Mouse (Mus musculus): ENCODE measurements around the gene Bsn. TPM values are rescaled to one million over a fixed set of nuclear protein-coding genes. Genes with fewer than 3 reads are reported as not detected.

The Bsn gene
- total RNA-seq, 2 experiments from 2014 or later: 203 to 219 TPM

DNA sequence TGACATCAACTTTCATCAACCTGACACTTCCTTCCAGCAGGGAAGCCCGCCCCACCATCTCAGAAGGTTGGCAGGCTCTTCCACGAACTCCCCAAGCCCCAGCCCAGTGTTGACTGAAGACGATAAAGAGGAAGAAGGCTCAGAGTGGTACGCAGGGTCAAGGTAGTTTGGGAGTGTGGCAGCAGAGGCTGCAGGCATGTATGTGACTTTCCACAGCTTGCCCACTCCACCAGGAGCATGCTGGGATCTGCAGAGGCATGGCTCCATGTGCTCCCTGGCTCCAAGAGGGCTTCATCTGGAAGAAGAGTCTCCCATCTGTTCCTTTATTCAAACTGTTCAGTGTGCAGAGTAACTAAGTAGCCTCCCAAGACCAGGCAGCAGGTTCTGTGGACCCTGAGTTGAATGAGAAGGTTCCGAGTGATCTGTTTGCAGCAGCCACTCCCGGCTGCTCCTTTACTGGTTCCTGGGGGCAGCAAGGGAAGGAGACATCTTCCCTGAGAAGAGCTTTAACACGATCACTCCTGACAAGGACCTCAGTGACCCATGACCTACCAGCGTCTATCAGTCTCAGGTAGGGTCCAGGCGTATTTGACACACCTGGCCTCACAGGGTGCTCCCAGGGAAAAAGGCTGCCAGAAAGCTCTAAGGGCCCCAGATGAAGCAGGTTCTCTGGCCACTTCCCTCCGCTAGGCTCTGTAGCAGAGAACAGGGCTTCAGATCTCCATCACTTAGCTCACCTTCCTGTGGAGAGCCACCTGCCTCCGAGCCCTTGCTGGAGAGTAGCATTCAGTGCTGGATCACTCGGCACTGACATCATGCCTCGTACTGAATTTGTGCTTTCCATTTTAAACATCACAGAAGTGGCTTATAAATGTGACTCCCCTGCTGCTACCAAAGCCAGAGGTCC lies 60.9 kb downstream of the Bsn start:
- no peak for DNase-seq (ENCODE audit: low spot score in 2 of 2)

DNA sequence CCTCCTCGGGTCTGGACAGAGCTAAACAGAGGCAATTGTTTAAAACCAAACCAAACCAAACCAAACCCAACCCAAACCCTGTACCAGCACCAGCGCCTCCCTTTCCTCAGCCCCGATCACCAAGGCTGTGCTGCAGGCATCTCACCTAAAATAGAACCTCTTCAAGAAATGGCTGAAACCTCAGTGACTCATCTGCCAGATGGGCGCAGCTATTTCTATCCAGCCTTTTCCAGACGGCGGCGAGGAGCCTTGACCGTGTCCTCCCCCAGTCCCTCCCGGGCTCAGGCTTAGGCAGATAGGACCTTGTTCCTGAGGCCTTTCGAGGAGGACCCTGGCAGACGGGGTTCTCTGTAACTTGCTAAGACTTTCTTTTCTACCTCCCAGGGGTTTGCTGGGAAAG lies 61.9 kb downstream of the Bsn start:
- DNase-seq (ENCODE audit: low spot score in 2 of 2): no peak

DNA sequence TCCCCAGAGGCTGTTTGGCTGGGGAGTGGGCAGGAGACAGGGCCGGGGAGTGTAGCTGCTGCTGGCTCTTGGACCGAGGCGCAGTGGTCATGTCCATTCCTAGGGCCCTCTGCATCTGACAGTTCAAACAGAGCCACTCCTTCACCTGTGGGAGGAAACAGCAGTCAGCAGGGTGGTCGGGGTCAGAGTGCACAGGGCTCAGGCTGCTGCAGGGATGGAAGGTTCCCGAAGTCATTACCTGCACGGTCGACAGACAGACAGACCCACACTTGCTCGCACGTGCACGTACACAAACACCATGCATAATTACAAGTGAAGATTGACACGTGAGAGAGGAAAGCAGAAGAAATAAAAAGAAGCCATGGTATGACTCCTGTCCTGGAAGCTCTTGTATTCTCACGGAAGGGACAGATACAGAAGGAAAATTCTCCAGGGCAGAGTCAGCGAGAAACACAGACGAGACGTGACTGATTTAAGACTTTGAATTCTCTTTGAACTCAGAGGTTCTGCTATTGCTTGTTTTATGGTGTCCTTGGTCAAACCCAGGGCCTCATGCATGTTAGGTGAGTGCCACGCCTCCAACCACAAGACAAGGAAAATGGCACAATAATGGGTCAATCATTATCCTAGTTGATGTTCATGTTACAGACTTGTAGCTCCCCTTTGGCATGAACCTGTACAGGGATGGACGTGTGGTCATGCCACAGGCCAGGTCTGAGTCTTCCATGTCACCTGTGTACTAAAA lies 63.6 kb downstream of the Bsn start:
- DNase-seq (ENCODE audit: low spot score in 2 of 2): no peak

DNA sequence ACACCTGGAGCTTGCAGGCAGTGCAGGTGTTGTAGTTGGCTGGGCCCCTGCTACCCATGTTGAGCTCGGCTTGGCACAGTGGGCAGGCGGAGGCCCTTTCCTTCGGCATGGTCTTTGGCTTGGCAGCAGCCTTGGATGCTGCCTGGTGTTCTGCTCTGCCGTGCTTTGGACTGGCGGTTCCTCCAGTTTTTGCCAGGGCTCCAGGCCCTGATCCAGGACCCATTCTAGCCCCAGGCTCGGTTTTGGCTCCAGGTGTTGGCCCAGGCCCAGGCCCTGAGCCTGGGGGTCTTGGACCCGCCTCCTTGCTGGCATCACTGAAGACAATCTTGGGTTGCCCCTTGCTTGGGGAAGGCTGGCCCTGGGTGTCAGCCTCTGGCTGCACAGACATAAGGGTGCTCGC lies 64.5 kb downstream of the Bsn start:
- no peak for DNase-seq (ENCODE audit: low spot score in 2 of 2)

DNA sequence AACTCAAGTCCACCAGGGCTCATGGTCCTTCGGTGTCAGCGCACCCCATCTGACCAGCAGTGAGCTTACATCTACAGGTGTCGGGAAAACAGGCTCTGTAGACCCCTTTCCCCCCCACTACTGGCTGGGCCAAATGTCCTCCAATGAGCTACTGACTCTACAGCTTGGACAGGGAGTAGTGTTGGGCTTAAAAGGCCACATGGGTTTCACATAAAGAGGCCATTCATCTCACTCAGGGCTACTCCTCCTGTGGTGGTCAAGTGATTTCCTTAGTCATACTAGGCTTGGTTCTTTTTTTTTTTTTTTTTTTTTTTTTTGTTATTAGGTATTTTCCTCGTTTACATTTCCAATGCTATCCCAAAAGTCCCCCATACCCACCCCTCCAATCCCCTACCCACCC lies 66.3 kb downstream of the Bsn start:
- no peak for DNase-seq (ENCODE audit: low spot score in 2 of 2)

DNA sequence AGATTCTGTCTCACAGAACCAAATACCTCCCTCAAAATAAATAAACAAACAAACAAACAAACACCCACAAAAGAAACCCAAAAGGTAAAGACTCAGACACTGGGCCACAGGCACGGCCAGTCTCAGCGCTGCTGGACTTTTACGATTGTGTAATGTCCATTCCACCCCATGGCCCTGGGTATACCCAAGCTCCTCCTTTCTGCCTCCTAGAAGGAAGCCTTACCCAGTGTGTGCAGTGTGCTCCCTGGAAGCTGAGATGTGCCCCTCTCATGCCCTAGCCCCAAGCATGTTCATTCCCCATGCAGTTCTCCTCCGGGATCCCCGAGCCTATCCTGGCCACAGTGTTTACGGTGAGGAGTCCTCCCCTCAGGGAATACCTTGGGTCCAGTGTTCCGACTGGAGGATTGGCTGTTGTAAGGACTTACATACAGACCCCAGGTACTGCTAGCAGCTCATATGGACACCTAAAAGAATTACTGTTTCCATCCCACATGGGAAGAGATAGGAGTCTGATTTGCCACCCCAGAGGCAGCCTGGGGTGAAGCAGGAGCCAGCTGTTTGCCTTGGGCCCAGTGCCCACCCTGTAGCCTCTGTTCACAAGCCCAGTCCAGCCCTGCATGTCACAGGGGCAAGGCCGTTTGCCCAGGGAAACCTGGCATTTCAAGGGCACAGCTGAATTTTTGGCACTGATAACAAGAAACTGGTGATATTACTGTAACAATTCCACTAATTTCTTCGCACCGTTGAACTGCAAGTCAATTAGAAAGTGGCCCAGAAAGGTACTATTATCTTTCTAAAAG lies 68.8 kb downstream of the Bsn start:
- DNase-seq (ENCODE audit: low spot score in 2 of 2): no peak

DNA sequence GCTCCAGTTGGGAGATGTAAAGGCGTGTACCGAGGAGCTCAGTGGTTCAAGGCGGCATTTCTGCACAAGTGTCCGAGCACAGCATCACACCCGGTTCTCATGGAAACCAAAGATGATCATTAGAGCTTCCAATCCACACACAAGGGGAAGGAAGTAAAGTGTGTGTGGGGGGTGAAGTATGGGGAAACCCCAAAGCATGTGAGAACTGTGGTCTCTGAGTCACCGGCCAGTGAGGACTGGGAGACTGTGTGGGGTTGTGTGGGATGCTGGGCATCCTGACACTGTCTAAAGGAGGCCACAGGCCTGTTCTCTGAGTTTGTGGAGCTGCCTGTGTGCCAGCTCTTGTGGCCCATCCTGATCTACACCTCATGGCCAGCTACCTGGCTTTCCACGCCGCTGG lies 69.5 kb downstream of the Bsn start:
- DNase-seq (ENCODE audit: low spot score in 2 of 2): no peak

DNA sequence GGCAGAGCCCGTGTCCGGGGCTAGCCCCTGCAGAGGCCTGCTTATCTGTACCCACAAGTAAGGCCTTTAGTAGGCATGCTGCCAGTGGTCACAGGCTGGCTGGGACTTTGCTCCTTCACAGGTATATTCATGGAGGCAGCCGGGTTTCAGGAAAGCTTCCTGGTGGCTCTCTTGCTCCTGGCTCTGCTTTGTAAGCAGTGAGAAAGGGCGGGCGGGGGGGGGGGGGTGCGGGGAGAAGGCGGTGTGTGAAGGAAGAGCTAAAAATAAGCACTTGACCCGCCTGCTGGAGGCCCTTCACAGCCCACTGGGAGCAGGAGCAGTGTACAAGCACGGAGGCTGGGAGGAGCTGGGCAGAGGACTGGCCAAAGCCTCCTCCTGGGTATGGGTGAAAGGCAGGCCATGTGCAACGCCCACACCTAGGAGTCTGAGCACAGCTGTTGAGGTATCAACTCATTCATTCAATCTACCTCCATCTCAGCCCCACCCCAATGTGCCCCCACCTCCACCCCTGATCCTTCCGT lies 70.2 kb downstream of the Bsn start:
- no peak for DNase-seq (ENCODE audit: low spot score in 2 of 2)

DNA sequence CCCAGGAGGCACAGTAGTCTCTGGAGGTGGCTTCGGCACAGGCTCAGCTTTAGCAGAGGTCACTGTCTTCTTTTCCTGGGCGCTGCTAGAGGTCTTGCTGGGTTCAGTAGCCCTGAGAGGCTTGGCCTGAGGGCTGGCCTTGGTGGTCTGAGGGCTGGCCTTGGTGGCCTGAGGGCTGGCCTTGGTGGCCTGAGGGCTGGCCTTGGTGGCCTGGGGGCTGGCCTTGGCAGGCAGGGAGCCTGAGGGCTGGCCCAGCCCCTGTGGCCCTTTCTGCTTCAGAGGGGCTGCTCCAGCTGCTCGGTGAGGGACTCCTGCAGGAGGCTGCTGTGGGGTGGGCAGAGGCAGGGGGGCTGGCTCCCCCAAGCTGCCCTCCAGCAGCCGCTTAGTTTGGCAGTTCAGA lies 73.0 kb downstream of the Bsn start:
- DNase-seq (ENCODE audit: low spot score in 2 of 2): no peak

DNA sequence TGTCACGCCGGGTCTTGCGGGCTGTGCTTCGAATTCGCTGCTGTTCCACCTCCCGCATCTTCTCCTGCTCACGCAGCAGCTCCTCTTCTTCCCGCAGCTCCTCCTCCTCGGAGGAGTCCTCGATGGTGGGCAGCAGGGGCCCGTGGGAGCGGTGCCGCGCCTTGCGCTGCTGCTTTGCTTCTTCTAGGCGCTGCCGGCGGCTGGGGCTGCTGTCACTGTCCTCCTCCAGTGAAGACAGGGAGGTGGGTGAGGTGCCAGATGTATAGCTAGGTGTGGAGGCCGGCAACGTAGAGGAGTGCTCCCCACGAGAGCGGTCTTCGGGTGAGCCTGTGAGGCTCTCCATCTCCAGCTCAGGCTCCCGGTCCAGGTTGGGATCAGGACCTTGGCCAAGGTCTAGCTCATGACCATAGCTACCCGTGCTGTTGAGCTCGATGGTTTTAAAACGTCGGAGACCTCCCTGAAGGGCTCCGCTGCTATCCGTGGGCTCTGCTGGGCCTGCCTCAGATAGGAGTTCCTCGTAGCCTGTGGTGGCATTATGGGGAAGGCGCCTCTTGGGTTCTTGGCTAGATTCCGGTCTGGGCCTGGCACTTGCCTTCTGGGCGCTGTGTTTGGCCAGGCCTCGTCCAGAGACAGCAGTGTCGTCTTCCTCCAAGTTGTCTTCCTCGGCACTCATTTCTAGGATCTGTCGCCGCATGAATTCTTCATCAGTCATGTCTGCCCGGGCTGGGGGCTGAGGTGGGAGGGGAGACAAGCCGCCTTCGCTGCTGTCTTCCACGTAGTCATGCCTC lies 74.7 kb downstream of the Bsn start:
- DNase-seq (ENCODE audit: low spot score in 2 of 2): no peak

DNA sequence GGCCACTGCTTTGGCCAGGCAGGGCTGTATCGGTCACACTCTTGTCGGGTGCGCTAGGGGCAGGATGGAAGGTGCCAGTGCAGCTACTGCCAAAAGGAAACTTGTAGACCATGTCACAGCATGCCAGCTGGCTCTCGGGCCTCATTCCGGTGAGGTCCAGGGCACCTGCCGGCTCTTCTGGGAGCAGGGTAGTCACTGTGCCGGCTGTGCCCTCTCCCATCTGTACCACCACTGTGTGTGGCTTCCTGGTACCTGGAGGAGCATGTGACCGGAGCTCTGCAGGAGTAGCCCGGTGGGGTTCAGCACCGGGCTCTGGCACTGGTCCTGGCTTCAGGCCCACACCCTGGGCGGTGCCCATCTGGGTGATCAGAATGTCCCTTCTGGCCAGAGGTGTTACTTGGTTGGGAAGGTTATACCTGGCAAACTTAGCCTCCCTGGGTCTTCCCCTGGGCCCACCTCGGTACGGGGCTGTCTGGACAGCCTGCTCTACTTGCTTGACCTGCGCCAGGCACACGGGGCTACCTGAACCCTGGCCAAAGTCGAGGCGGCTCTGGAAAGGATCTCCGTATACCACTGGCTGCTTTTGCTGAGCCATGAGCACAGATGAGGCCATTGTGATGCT lies 77.4 kb downstream of the Bsn start:
- DNase-seq (ENCODE audit: low spot score in 2 of 2): no peak

DNA sequence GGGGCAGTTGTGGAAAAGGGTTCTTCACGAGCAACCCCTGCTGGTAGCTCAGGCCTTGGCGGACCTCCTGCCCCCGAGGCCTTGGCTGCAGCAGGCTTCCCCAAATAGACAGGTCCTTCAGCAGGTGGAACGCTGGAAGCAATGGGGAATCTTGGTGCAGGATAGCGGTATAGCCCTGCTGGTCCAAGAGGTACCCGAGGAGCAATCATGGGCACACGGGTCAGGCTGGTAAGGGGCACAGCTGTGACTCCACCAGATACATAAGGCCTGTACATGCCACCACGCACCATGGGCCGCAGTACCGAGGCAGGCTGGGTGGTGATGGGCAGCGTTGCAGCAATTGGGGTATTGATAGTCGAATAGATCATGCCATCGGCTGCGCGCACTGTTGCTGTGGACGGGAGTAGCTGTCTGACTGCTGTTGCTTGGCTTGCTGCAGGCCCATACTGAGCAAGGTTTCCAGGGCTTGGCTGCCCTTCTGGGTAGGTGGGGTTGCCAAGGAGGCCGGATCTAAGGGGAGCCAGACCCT lies 78.5 kb downstream of the Bsn start:
- DNase-seq (ENCODE audit: low spot score in 2 of 2): no peak

DNA sequence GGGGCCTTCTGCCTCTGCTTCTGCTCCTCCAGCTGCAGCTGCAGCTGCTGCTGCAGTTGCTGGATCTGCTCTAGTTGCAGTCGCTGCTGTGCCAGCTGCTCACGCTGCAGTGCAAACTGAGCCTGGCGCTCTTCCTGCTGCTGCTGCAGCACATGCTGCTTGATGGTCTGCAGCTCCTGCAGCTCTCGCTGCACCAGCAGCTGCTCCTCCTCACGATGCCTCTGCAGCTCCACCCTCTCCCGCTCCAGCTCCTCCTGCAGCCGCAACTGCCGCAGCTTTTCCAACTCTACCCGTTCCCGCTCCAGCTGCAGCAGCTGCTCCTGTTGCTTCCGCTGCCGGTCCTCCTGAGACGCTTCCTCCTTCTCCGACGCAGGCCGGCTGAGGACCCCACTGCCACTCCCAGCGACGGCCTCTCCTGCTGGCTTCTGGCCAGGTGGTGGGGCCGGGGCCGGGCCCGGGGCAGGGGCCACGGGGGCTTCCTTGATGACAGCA lies 79.0 kb downstream of the Bsn start:
- no peak for DNase-seq (ENCODE audit: low spot score in 2 of 2)

DNA sequence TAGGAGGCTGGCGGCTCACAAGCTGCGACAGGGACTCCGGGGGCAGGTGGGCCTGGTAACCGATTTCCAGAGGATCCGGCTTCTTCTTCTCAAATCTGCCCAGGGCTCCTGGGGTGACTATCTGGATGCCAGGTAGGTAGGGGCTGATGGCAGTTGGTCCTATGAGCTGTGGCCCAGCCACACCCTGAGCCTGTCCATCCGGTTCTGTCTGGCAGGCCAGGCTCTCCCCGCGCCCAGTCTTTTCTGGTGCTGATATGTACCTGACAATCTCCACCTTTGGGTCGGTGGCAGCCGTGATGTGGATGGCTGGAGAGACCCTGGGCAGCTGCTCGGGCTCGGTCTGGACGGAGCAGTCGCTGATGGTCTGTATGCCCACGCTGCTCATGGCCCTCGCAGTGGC lies 80.0 kb downstream of the Bsn start:
- DNase-seq (ENCODE audit: low spot score in 2 of 2): no peak

DNA sequence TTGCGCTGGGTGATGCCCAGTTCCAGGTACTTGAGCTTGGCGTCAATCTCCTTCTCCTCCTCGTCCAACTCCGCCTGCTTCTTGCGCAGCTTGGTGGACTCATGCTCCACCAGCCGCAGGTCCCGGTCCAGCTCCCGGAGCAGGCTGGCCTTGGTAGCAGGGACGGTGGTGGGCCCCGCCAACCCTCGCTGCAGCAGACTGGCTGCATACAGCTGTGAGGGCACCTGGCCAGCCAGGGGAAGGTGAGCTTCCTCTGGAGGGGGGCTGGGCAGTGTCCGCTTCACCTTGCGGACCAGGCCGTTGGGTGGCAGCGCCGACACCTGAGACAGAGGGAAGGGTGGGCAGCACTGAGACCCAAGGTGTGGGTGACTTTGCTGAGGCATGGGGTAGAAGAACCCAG lies 82.3 kb downstream of the Bsn start:
- DNase-seq (ENCODE audit: low spot score in 2 of 2): no peak

DNA sequence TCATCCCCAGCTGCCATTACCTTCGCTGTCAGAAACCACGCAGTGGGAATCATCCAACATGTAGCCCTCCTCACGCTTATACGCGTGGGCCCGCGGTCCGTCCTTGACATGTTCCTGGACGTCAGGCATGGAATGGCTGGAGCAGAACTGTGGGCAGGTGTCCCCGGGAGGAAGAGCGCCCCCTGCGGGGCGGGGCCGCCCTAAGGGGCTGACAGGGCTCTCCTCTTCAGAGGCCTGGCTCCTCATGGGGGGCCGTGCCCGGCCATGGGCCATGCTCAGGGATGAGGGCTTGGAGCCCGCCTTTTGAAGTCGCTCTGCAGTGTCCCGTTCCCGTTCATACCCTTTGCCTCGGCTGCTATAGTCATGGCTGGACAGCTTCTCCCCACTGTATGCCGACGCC lies 84.1 kb downstream of the Bsn start:
- no peak for DNase-seq (ENCODE audit: low spot score in 2 of 2)

DNA sequence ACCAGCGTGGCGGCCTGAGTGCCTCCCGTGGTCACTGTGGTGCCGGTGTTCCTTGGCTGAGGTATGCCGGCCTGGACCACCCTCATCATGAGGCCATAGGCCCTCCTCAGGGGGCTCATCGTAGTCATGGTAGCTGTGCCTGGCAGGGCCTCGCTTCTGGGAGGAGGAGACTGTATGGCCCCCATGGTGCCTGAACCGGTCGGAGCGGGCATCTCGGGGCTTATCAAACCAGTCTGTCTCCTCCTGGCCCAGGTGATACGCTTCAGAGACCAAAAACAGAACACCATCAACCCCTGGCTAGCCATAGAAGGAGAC lies 84.7 kb downstream of the Bsn start:
- no peak for DNase-seq (ENCODE audit: low spot score in 2 of 2)

DNA sequence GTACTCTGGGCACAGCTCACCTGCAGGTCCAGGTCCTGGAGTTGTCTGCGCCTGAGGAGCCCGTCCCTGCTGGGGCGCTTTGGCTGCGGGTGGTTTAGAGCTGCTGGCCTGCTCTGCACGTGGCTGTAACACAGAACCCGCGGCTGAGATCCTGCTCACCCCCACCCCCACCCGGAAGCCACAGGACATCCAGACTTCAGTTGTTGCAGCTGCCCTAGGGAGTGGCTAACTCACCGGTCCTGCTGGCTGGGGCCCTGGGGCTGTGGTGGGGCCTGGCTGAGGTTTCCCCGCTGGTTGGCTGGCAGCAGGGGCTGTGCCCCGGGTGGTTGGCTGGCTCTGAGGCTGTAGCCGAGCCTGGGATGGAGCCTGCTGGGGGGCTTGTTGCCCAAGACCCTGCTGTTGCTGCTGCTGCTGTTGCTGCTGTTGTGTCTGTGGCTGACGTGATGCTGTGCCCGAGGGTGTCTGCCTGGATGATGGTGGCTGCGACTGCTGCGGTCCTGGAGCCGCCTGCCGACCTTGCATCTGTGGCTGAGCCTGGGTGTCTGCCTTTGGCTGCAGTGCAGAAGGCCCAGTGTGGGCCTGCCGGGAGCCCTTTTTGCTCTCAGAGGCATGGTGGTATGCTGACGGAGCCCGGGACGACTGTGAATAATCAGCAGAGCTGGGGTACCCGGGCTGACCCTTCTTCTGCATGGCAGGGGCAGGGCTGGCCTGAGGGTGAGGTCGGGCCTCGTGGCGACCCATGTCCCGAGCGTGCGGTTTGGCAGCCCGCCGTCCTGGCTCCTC lies 85.2 kb downstream of the Bsn start:
- no peak for DNase-seq (ENCODE audit: low spot score in 2 of 2)

DNA sequence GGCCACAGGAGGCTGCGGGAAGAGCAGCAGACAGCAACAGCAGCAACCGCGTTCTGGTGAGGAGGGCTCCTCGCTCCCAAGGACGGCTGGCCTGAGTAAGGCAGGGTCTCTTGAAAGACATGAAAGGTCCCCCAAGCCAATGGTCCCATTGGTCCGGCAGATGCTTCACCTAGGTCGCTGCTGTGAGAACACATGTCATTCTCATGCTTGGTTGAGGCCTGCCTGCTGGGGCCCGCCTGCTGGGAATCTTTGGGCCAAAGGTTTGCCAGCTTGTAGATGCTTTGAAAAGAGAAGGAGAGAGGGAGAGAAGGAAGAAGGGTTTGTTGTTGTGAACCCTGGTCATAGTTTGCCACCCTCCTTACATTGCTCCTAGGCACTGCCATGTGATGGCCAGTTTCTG lies 90.6 kb downstream of the Bsn start:
- DNase-seq (ENCODE audit: low spot score in 2 of 2): no peak
